Mouse (Mus musculus) limb, embryonic 10.5 days (tissue): ENCODE measurements around the gene Uhrf1. TPM values are rescaled to one million over a fixed set of nuclear protein-coding genes. Genes with fewer than 3 reads are reported as not detected.

Experiments
- DNase-seq: peaks from one replicate; pipeline ENCODE4 v3.0.0-alpha.2; 2017; ENCODE audit warnings: low spot score
- H3K27ac ChIP-seq: fragments of 300-500 bp; sonication (generic); 2 replicates; pipeline ENCODE4 v1.5.1; 2016; ENCODE audit warnings: mild to moderate bottlenecking
- H3K27me3 ChIP-seq: fragments of 300-500 bp; sonication (generic); 2 replicates; pipeline ENCODE4 v1.6.1; 2016; ENCODE audit warnings: low read depth, mild to moderate bottlenecking; ENCODE audit not compliant: poor library complexity, severe bottlenecking
- H3K36me3 ChIP-seq: fragments of 300-500 bp; sonication (generic); 2 replicates; pipeline ENCODE4 v1.6.1; 2016; ENCODE audit warnings: mild to moderate bottlenecking, moderate library complexity
- H3K4me1 ChIP-seq: fragments of 300-500 bp; sonication (generic); 2 replicates; pipeline ENCODE4 v1.6.1; 2016
- H3K4me3 ChIP-seq: fragments of 300-500 bp; sonication (generic); 2 replicates; pipeline ENCODE4 v1.5.1; 2016; ENCODE audit warnings: mild to moderate bottlenecking, moderate library complexity
- H3K9me3 ChIP-seq: fragments of 300-500 bp; sonication (generic); replicated peaks from 2 replicates; pipeline ENCODE4 v1.6.1; 2016; ENCODE audit warnings: mild to moderate bottlenecking
- WGBS: fragments of 180-500 bp; shearing (Covaris S2); methylation state at CpG from one replicate; pipeline ENCODE4 v1.1.7; 2016; 5-methylcytosine and 5-hydroxymethylcytosine counted together
- polyA plus RNA-seq: library from polyadenylated mRNA; unstranded; fragments of >200 nt; fragmentation: Nextera tagmentation; extraction: Ambion mirVana; gene quantifications from 2 replicates; pipeline ENCODE4 v1.2.1, GENCODE M21; 2016

The Uhrf1 gene
- polyA plus RNA-seq, 1 experiment from 2014 or later, result 316 TPM

GRCm38 (mm10) chr17:56278340-56278739, 24.8 kb upstream of the Uhrf1 start:
- H3K4me3 ChIP-seq, result no peak overlapping the region
- no peak for DNase-seq
- 94% methylated on average over 5 of the region's 5 CpGs for WGBS
- peaks cover 36% of the 10 kb centered on the region for H3K4me1 ChIP-seq
- H3K9me3 ChIP-seq, result no peaks in the 10 kb centered on the region
- H3K36me3 ChIP-seq, result peaks cover 52% of the 10 kb centered on the region
- no peaks in the 10 kb centered on the region for H3K27me3 ChIP-seq
- H3K27ac ChIP-seq, result 0 out of 2 replicates have a peak overlapping the region, but pooled peaks have one; percentile 2

GRCm38 (mm10) chr17:56279481-56280155, 23.5 kb upstream of the Uhrf1 start:
- 91% methylated on average over 12 of the region's 12 CpGs for WGBS
- no peaks in the 10 kb centered on the region for H3K9me3 ChIP-seq
- H3K27ac ChIP-seq, result no peak overlapping the region
- H3K4me3 ChIP-seq, result no peak overlapping the region
- H3K27me3 ChIP-seq, result no peaks in the 10 kb centered on the region
- H3K4me1 ChIP-seq, result peaks cover 32% of the 10 kb centered on the region
- H3K36me3 ChIP-seq, result peaks cover 56% of the 10 kb centered on the region
- DNase-seq, result no peak

GRCm38 (mm10) chr17:56281193-56281592, 21.9 kb upstream of the Uhrf1 start:
- WGBS, result 91% methylated on average over 12 of the region's 12 CpGs
- no peaks in the 10 kb centered on the region for H3K9me3 ChIP-seq
- no peak overlapping the region for H3K27ac ChIP-seq
- no peak for DNase-seq
- no peak overlapping the region for H3K4me3 ChIP-seq
- peaks cover 26% of the 10 kb centered on the region for H3K4me1 ChIP-seq
- peaks cover 72% of the 10 kb centered on the region for H3K36me3 ChIP-seq
- no peaks in the 10 kb centered on the region for H3K27me3 ChIP-seq

- H3K9me3 ChIP-seq, result no peaks in the 10 kb centered on the region
- no peak overlapping the region for H3K4me3 ChIP-seq
- no peak overlapping the region for H3K27ac ChIP-seq
- H3K36me3 ChIP-seq, result peaks cover 86% of the 10 kb centered on the region
- peaks cover 14% of the 10 kb centered on the region for H3K4me1 ChIP-seq
- DNase-seq, result no peak
- H3K27me3 ChIP-seq, result no peaks in the 10 kb centered on the region
- 93% methylated on average over 4 of the region's 4 CpGs for WGBS
Observed at GRCm38 (mm10) chr17:56282802-56283201, 20.3 kb upstream of the Uhrf1 start.

GRCm38 (mm10) chr17:56283316-56283715, 19.8 kb upstream of the Uhrf1 start:
- peaks cover 86% of the 10 kb centered on the region for H3K36me3 ChIP-seq
- no peak overlapping the region for H3K27ac ChIP-seq
- no peaks in the 10 kb centered on the region for H3K27me3 ChIP-seq
- 92% methylated on average over 8 of the region's 8 CpGs for WGBS
- peaks cover 19% of the 10 kb centered on the region for H3K4me1 ChIP-seq
- H3K9me3 ChIP-seq, result no peaks in the 10 kb centered on the region
- DNase-seq, result no peak
- H3K4me3 ChIP-seq, result no peak overlapping the region

GRCm38 (mm10) chr17:56285995-56286394, 17.1 kb upstream of the Uhrf1 start:
- no peak for DNase-seq
- Histone ChIP-seq H3K36me3 (peaks cover 62% of the 10 kb centered on the region), H3K27ac (no peak overlapping the region), H3K9me3 (no peaks in the 10 kb centered on the region), H3K4me3 (no peak overlapping the region), H3K4me1 (peaks cover 36% of the 10 kb centered on the region), H3K27me3 (no peaks in the 10 kb centered on the region)
- 97% methylated on average over 11 of the region's 11 CpGs for WGBS

GRCm38 (mm10) chr17:56287830-56288229, 15.3 kb upstream of the Uhrf1 start:
- Histone ChIP-seq H3K9me3 (no peaks in the 10 kb centered on the region), H3K27ac (peak overlapping the region; percentile 89), H3K27me3 (no peaks in the 10 kb centered on the region), H3K4me1 (peaks cover 51% of the 10 kb centered on the region), H3K36me3 (peaks cover 47% of the 10 kb centered on the region), H3K4me3 (no peak overlapping the region; the same call in 1 of the 2 replicates)
- 62% methylated on average over 3 of the region's 3 CpGs for WGBS
- DNase-seq, result no peak

- Histone ChIP-seq H3K27me3 (no peaks in the 10 kb centered on the region), H3K36me3 (peaks cover 38% of the 10 kb centered on the region), H3K27ac (peak overlapping the region; percentile 89), H3K4me3 (peak overlapping the region; percentile 61), H3K9me3 (no peaks in the 10 kb centered on the region), H3K4me1 (peaks cover 52% of the 10 kb centered on the region)
- 42% methylated on average over 3 of the region's 3 CpGs for WGBS
- DNase-seq, result no peak
Observed at GRCm38 (mm10) chr17:56288866-56289265, 14.3 kb upstream of the Uhrf1 start.

GRCm38 (mm10) chr17:56289371-56290331, 13.5 kb upstream of the Uhrf1 start:
- Histone ChIP-seq H3K27ac (peak overlapping the region; percentile 89), H3K4me3 (peak overlapping the region; percentile 61), H3K27me3 (no peaks in the 10 kb centered on the region), H3K36me3 (peaks cover 30% of the 10 kb centered on the region), H3K9me3 (no peaks in the 10 kb centered on the region), H3K4me1 (peaks cover 52% of the 10 kb centered on the region)
- WGBS, result 1% methylated on average over 23 of the region's 23 CpGs
- DNase-seq, result peak; percentile 81

GRCm38 (mm10) chr17:56290388-56291170, 12.5 kb upstream of the Uhrf1 start:
- WGBS, result 4% methylated on average over 17 of the region's 17 CpGs
- DNase-seq, result peak; percentile 97
- Histone ChIP-seq H3K4me3 (peak overlapping the region; percentile 61), H3K36me3 (peaks cover 21% of the 10 kb centered on the region), H3K9me3 (no peaks in the 10 kb centered on the region), H3K27ac (peak overlapping the region; percentile 89), H3K27me3 (no peaks in the 10 kb centered on the region), H3K4me1 (peaks cover 52% of the 10 kb centered on the region)

- peaks cover 15% of the 10 kb centered on the region for H3K36me3 ChIP-seq
- peaks cover 52% of the 10 kb centered on the region for H3K4me1 ChIP-seq
- peak overlapping the region; percentile 61 for H3K4me3 ChIP-seq
- H3K27ac ChIP-seq, result peak overlapping the region; percentile 89
- WGBS, result 2% methylated on average over 16 of the region's 16 CpGs
- H3K9me3 ChIP-seq, result no peaks in the 10 kb centered on the region
- no peaks in the 10 kb centered on the region for H3K27me3 ChIP-seq
- DNase-seq, result peak; percentile 94
Observed at GRCm38 (mm10) chr17:56291171-56291511, 12.0 kb upstream of the Uhrf1 start.

GRCm38 (mm10) chr17:56291826-56292475, 11.2 kb upstream of the Uhrf1 start:
- Histone ChIP-seq H3K4me1 (peaks cover 52% of the 10 kb centered on the region), H3K9me3 (no peaks in the 10 kb centered on the region), H3K27ac (peak overlapping the region; percentile 89), H3K36me3 (peaks cover 7% of the 10 kb centered on the region), H3K4me3 (peak overlapping the region; percentile 61), H3K27me3 (no peaks in the 10 kb centered on the region)
- 78% methylated on average over 7 of the region's 7 CpGs for WGBS
- DNase-seq, result no peak
